Mouse (Mus musculus): ENCODE measurements around the gene Pola2. TPM values are rescaled to one million over a fixed set of nuclear protein-coding genes. Genes with fewer than 3 reads are reported as not detected.

Gene Pola2
- total RNA-seq (2021): 10 to 100 TPM; 12.3 to 14.2 TPM
- long read RNA-seq, experiment 1, transcript Pola2-201 (18 exons, 2,421 nt): major isoform, 7 of 32 reads
- long read RNA-seq, experiment 1, partial matches to known transcripts: 2 of 32 reads
- long read RNA-seq, experiment 1, other reads (novel, unspliced or antisense): 23 of 32 reads
- long read RNA-seq, experiment 2, transcript Pola2-201 (18 exons, 2,421 nt): major isoform, 7 of 18 reads
- long read RNA-seq, experiment 2, partial matches to known transcripts: 1 of 18 reads
- long read RNA-seq, experiment 2, other reads (novel, unspliced or antisense): 9 of 18 reads

- DNase-seq: peak; percentile 90 to 93
- intact Hi-C loops (cut with DNase I): loop anchor here (2.0 to 5.0 kb wide), 3 partner anchors 81 to 368 kb away; partner anchors contain the start of gene Men1
Measured at GRCm38 (mm10) chr19:5963883-5964562, at the start of gene Pola2. TSS of gene Pola2 (minus strand) at chr19:5964202.

- intact Hi-C loops (cut with DNase I): no loop called here
- no peak for DNase-seq
Measured at GRCm38 (mm10) chr19:6013691-6014090, 49.7 kb upstream of the Pola2 start.

GRCm38 (mm10) chr19:6009137-6009536 is 45.1 kb upstream of the Pola2 start:
- no peak for DNase-seq
- intact Hi-C loops (cut with DNase I): no loop called here

GRCm38 (mm10) chr19:6007013-6007412 is 43.0 kb upstream of the Pola2 start:
- intact Hi-C loops (cut with DNase I): no loop called here
- DNase-seq: no peak

GRCm38 (mm10) chr19:6005541-6005940 is 41.5 kb upstream of the Pola2 start:
- intact Hi-C loops (cut with DNase I): no loop called here
- no peak for DNase-seq

- intact Hi-C loops (cut with DNase I): no loop called here
- DNase-seq: no peak
Measured at GRCm38 (mm10) chr19:5999969-6000368, 36.0 kb upstream of the Pola2 start.

- no peak for DNase-seq
- intact Hi-C loops (cut with DNase I): no loop called here
Measured at GRCm38 (mm10) chr19:5998180-5998579, 34.2 kb upstream of the Pola2 start.

GRCm38 (mm10) chr19:5994711-5995110 is 30.7 kb upstream of the Pola2 start:
- intact Hi-C loops (cut with DNase I): no loop called here
- DNase-seq: no peak

GRCm38 (mm10) chr19:5992012-5992411 is 28.0 kb upstream of the Pola2 start:
- intact Hi-C loops (cut with DNase I): no loop called here
- no peak for DNase-seq

- DNase-seq: no peak
- intact Hi-C loops (cut with DNase I): no loop called here
Measured at GRCm38 (mm10) chr19:5991467-5991866, 27.5 kb upstream of the Pola2 start.

GRCm38 (mm10) chr19:5990921-5991320 is 26.9 kb upstream of the Pola2 start:
- no peak for DNase-seq
- intact Hi-C loops (cut with DNase I): no loop called here

- intact Hi-C loops (cut with DNase I): no loop called here
- DNase-seq: no peak
Measured at GRCm38 (mm10) chr19:5990033-5990432, 26.0 kb upstream of the Pola2 start.

- no peak for DNase-seq
- intact Hi-C loops (cut with DNase I): no loop called here
Measured at GRCm38 (mm10) chr19:5989585-5989984, 25.6 kb upstream of the Pola2 start.

- peak; percentile 49 to 66 for DNase-seq
- intact Hi-C loops (cut with DNase I): no loop called here
Measured at GRCm38 (mm10) chr19:5988815-5989452, 24.9 kb upstream of the Pola2 start.

- intact Hi-C loops (cut with DNase I): no loop called here
- no peak for DNase-seq
Measured at GRCm38 (mm10) chr19:5988027-5988814, 24.2 kb upstream of the Pola2 start.

- intact Hi-C loops (cut with DNase I): no loop called here
- DNase-seq: no peak
Measured at GRCm38 (mm10) chr19:5986043-5986442, 22.0 kb upstream of the Pola2 start, which contains the start of gene Slc22a20. TSS of gene Slc22a20 (minus strand) at chr19:5986143.

GRCm38 (mm10) chr19:5980477-5980876 is 16.5 kb upstream of the Pola2 start:
- intact Hi-C loops (cut with DNase I): no loop called here

GRCm38 (mm10) chr19:5977717-5978116 is 13.7 kb upstream of the Pola2 start:
- intact Hi-C loops (cut with DNase I): no loop called here
- DNase-seq: peak; percentile 39 to 52

More at GRCm38 (mm10) chr19:5980477-5980876, 16.5 kb upstream of the Pola2 start:
- DNase-seq: no peak

- DNase-seq: no peak
Measured at GRCm38 (mm10) chr19:5975676-5976075, 11.7 kb upstream of the Pola2 start.

GRCm38 (mm10) chr19:5975112-5975511 is 11.1 kb upstream of the Pola2 start:
- intact Hi-C loops (cut with DNase I): no loop called here
- DNase-seq: no peak

More at GRCm38 (mm10) chr19:5975676-5976075, 11.7 kb upstream of the Pola2 start:
- intact Hi-C loops (cut with DNase I): no loop called here

GRCm38 (mm10) chr19:5967664-5968063 is 3.7 kb upstream of the Pola2 start:
- intact Hi-C loops (cut with DNase I): no loop called here
- DNase-seq: no peak
